Mouse (Mus musculus): ENCODE data around the gene Gpr83. TPM values are rescaled to one million over a fixed set of nuclear protein-coding genes. Genes with fewer than 3 reads are reported as not detected.

Gpr83 gene
- total and polyA plus RNA-seq, 3 experiments, result 0.04 TPM; not detected in 2

- TF ChIP-seq ZC3H11A (IDR thresholded peaks at IDR 0.05; ENCODE audit: low read depth, low read length) (peak; percentile 79), MXI1 (IDR thresholded peaks at IDR 0.05; ENCODE audit: low read depth, low read length) (peak; percentile 81), MAX (IDR thresholded peaks at IDR 0.05; ENCODE audit: low read length) (peak; percentile 100), HCFC1 (IDR thresholded peaks at IDR 0.05; ENCODE audit: low read depth, low read length) (no peak), RAD21 (IDR thresholded peaks at IDR 0.05; ENCODE audit: low read depth, low read length) (peak; percentile 91), CTCF (IDR thresholded peaks at IDR 0.05 in 2 of 3, conservative IDR thresholded peaks at IDR 0.05 in 1 of 3; ENCODE audit: control insufficient read depth in 1 of 3, insufficient read depth in 1 of 3, low read depth in 2 of 3, low read length in 3 of 3, poor library complexity in 1 of 3, severe bottlenecking in 1 of 3) (peak; percentile 93 to 99 (median 98)), MYC (IDR thresholded peaks at IDR 0.05; ENCODE audit: low read depth, low read length) (peak; percentile 100), UBTF (IDR thresholded peaks at IDR 0.05; ENCODE audit: borderline replicate concordance, insufficient read depth, low read depth, low read length) (no peak), SMC3 (IDR thresholded peaks at IDR 0.05; ENCODE audit: low read depth, low read length) (peak; percentile 95), USF1 (IDR thresholded peaks at IDR 0.05; ENCODE audit: low read depth, low read length) (peak; percentile 83)
- Histone ChIP-seq H3K27ac (ENCODE audit: control insufficient read depth, low read depth, low read length) (no peak overlapping the region), H3K4me1 (ENCODE audit: control insufficient read depth in 1 of 2, insufficient read depth in 2 of 2, low read length in 2 of 2) (no peaks in the 10 kb centered on the region), H3K79me2 (ENCODE audit: control insufficient read depth, insufficient read depth, low read length, poor library complexity) (no peaks in the 10 kb centered on the region), H3K4me3 (ENCODE audit: control insufficient read depth in 1 of 2, insufficient read depth in 1 of 2, low read depth in 2 of 2, low read length in 2 of 2) (no peak overlapping the region), H3K9ac (ENCODE audit: control insufficient read depth, low read depth, low read length, poor library complexity, severe bottlenecking) (no peak overlapping the region), H3K27me3 (ENCODE audit: control insufficient read depth in 1 of 2, insufficient read depth in 2 of 2, low read length in 2 of 2) (no peaks in the 10 kb centered on the region), H3K36me3 (ENCODE audit: control insufficient read depth in 1 of 2, insufficient read depth in 2 of 2, low read length in 2 of 2) (no peaks in the 10 kb centered on the region), H3K9me3 (replicated peaks; ENCODE audit: insufficient read depth, low read length) (no peaks in the 10 kb centered on the region)
- peak; percentile 88 for DNase-seq (ENCODE audit: low read depth, low spot score)
Observed at GRCm38 (mm10) chr9:14846428-14846827, 13.6 kb upstream of the Gpr83 start.

DNA sequence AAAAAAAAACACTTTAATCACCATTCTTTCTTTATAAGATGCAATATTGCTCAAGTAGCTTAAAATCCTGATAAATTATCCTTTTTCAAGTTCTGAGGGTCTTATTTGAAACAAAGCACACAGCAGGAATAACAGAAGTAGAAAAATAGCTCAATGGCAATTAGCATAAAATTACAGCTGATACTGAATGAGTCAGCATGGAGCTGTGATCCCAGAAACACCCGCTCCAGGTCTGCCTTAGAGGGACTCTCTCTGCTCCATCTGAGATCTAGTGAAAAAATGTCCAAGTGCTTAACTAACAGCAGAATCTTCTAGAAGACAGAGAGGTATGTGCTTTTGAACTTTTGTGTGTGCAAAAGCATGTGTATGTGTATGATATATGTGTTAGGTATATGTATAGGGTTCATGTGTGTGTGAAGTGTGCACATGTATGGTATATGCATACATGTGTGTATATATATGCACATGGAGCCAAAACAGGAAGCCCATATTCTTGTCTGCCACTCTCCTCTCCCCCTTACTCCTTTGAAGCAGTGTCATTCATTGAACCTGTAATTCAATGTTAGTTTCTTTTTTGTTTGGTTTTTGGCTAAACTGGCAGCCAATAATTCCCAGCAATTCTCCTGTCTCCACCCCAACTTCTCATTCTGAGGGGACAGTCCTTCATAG lies 11.6 kb upstream of the Gpr83 start:
- Histone ChIP-seq H3K4me3 (ENCODE audit: control insufficient read depth in 1 of 2, insufficient read depth in 1 of 2, low read depth in 2 of 2, low read length in 2 of 2) (no peak overlapping the region), H3K79me2 (ENCODE audit: control insufficient read depth, insufficient read depth, low read length, poor library complexity) (no peaks in the 10 kb centered on the region), H3K9ac (ENCODE audit: control insufficient read depth, low read depth, low read length, poor library complexity, severe bottlenecking) (no peak overlapping the region), H3K9me3 (replicated peaks; ENCODE audit: insufficient read depth, low read length) (no peaks in the 10 kb centered on the region), H3K36me3 (ENCODE audit: control insufficient read depth in 1 of 2, insufficient read depth in 2 of 2, low read length in 2 of 2) (no peaks in the 10 kb centered on the region), H3K4me1 (ENCODE audit: control insufficient read depth in 1 of 2, insufficient read depth in 2 of 2, low read length in 2 of 2) (no peaks in the 10 kb centered on the region), H3K27me3 (ENCODE audit: control insufficient read depth in 1 of 2, insufficient read depth in 2 of 2, low read length in 2 of 2) (no peaks in the 10 kb centered on the region), H3K27ac (ENCODE audit: control insufficient read depth, low read depth, low read length) (no peak overlapping the region)
- TF ChIP-seq ELF1 (IDR thresholded peaks at IDR 0.05; ENCODE audit: low read depth, low read length) (no peak), MAX (IDR thresholded peaks at IDR 0.05; ENCODE audit: low read length) (peak; percentile 60), RCOR1 (IDR thresholded peaks at IDR 0.05; ENCODE audit: low read depth, low read length) (no peak), ZC3H11A (IDR thresholded peaks at IDR 0.05; ENCODE audit: low read depth, low read length) (no peak), POLR2AphosphoS2 (IDR thresholded peaks at IDR 0.05; ENCODE audit: low read length) (peak; percentile 66; the same call in 1 of the 2 replicates), KAT2A (conservative IDR thresholded peaks at IDR 0.05; ENCODE audit: low read depth, low read length) (no peak)
- DNase-seq (ENCODE audit: low read depth, low spot score), result no peak
